Mouse (Mus musculus): Measurements from ENCODE around the gene Dtx2. TPM values are rescaled to one million over a fixed set of nuclear protein-coding genes. Genes with fewer than 3 reads are reported as not detected.
"Not testable (repeated sequence)": the region's sequence is repeated elsewhere in the genome, so short reads cannot be mapped to it uniquely, and the experiment has no call there.

The Dtx2 gene
- total RNA-seq, 2 experiments from 2014 or later, result 8.5 to 8.7 TPM

DNA sequence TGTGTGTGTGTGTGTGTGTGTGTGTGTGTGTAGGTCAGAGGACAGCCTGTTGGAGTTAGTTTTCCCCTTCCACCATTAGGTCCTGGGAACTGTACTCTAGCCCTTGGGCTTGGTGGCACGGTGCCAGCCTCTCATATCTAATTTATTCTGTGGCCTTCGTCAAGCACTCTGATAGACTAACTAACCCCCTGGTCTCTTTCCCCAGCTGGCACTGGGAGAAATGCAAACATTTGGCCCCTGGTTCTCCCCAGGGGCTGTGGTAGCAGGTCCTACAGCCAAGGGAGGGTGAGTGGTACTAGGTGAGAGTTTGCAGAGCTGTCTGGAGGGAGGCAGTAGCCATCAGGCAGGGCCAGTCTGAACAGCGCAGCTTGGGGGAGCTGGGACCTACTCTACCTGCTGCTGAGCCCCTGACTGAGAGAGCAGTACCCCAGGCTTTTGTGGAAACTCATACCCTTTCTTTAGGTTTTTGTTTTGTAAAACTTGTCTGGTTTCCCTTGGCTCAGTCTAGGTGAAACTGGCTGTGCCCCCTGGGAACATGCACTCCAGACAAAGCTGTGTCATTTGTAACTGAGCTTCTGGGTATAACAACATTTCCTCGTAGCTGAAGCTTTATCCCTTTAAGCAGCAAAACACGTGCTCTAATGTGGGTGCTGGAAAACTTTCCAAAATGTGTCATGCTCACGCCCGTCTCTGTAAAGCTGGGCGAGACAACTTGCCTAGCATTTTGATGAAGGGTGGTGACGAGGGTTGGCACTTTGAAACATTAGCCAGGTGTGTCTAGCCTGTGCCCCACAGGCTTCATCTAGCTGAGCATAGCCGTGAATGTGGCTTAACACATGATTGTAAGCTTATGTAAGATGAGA lies 21.6 kb downstream of the Dtx2 start:
- DNase-seq (ENCODE audit: low spot score in 2 of 2), result peak in 1 of 2 experiments; percentile 44
- intact Hi-C loops (cut with DNase I), result no loop called here

- intact Hi-C loops (cut with DNase I), result no loop called here
- DNase-seq (ENCODE audit: low spot score in 2 of 2), result peak in 1 of 2 experiments; percentile 28
Measured at GRCm38 (mm10) chr5:136017262-136017661, 22.7 kb downstream of the Dtx2 start.

- intact Hi-C loops (cut with DNase I), result no loop called here
- no peak for DNase-seq (ENCODE audit: low spot score in 2 of 2)
Measured at GRCm38 (mm10) chr5:136018726-136019125, 24.1 kb downstream of the Dtx2 start.

DNA sequence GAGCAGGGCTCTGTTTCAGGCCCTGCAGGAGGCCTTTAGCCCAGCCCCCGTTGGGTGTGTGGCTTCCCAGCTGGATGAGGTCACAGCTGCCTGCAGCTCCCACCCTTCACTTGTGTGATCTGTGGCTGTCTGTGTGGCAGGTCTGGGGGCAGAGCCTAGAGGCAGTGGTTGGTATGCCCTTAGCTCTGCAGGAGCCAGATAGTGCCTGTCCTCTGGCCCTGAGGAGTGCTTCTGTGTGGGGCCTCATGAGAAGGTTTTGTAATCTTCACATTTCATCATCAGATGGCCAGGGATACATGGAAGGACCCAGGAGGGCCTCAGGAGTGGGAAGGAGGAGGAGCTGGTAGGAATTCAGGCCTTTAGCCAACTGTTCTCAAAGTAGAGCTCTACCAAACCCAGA lies 25.3 kb downstream of the Dtx2 start:
- intact Hi-C loops (cut with DNase I), result no loop called here

GRCm38 (mm10) chr5:136025712-136026111 lies 31.1 kb downstream of the Dtx2 start:
- intact Hi-C loops (cut with DNase I), result no loop called here
- DNase-seq (ENCODE audit: low spot score in 2 of 2), result no peak

More for the DNA sequence above, 25.3 kb downstream of the Dtx2 start:
- no peak for DNase-seq (ENCODE audit: low spot score in 2 of 2)

GRCm38 (mm10) chr5:136026859-136027258 lies 32.3 kb downstream of the Dtx2 start:
- intact Hi-C loops (cut with DNase I), result no loop called here
- peak in 1 of 2 experiments; percentile 54 for DNase-seq (ENCODE audit: low spot score in 2 of 2)

DNA sequence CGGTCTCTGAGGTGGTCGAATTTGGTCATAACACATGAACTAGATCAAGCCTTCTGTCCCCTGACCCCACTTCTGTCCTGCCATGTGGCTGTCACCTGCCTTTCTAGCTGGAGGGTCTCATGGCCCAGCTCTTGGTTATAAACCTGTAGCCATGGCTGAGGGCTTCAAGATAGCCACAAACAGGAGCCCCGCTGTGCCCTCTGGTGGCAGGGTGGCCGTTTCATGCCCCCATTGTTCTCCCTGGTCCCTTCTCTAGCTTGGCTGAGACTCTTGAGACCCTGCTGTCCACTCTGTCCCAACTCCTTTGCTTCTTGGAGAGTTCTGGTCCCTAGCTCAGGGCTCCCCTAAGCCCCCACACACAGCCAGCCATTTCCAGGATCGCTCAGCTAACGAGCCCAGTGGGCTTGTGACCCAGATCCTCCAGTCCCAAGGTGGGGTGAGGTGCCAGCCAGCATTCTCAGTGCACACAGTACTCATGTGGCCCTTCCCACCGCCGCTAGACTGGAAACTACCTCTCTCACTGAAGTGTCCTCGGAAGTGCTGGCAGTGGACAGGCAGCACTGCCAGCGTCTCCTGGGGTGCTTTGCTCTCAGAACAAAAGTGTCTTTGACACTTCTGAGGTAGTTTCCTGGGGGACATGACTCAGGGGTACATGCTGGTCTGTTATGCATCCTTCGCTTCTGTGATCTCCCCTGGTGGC lies 33.2 kb downstream of the Dtx2 start:
- intact Hi-C loops (cut with DNase I), result no loop called here
- no peak for DNase-seq (ENCODE audit: low spot score in 2 of 2)

- intact Hi-C loops (cut with DNase I), result no loop called here
- DNase-seq (ENCODE audit: low spot score in 2 of 2), result no peak
Measured at GRCm38 (mm10) chr5:136034868-136035267, 40.3 kb downstream of the Dtx2 start.

DNA sequence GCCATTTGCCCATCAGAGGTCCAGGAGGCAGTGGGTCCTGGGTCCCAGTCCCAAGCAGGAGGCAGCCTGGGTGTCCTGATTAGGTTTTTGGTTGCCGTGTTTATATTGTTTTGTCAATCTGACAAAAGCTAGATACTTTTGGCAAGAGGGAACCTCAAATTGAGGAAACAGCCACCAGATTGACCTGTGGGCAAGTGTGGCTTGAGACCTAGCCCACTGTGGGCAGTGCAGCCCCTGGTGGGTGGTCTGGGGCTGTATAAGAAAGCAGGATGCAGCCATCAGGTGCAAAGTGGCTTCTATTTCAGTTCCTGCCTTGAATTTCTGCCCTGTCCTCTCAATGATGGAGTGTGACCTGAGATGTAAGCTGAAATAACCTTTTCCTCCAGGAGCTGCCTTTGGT lies 40.7 kb downstream of the Dtx2 start:
- intact Hi-C loops (cut with DNase I), result no loop called here

GRCm38 (mm10) chr5:136036667-136037066 lies 42.1 kb downstream of the Dtx2 start:
- no peak for DNase-seq (ENCODE audit: low spot score in 2 of 2)
- intact Hi-C loops (cut with DNase I), result no loop called here

More for the DNA sequence above, 40.7 kb downstream of the Dtx2 start:
- no peak for DNase-seq (ENCODE audit: low spot score in 2 of 2)

DNA sequence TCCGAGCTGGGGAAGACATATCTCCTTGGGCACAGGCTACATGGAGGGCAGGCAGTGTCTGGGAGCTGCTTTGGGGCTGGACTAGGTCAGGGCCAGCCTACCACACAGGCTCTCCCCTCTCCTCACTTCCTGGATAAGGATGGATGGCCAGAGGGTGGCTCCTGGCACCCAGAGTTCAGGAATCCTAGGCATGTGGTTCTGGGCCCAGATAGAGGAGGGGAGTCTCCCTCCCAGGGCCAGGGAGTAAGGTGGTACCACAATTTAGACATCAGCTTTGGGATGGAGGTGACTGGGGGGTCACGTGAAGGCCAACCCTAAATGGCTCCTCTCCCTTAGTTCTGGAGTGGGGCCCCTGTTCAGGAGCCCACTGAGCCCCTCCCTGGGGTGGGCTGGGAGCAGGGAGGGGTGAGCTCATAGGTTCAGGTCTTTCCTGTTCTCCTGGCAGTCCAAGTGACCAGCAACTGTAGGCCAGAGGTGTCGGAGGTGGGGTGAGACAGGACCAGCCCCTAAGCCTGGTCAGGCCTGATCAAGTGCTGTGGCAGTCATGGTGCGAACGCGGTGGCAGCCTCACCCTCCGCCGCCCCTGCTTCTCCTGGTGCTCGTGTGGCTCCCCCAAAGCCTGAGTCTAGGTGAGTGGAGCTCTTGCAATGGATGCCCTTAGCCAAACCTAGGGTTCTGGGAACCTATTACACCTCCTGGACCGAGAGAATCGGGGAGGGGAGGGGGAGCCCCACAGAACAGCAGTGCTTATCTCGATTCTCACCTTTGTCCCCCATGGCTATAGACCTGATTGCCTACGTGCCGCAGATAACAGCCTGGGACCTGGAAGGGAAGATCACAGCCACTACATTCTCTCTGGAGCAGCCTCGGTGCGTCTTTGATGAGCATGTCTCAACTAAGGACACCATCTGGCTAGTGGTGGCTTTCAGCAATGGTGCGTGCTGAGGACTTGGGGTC lies 43.9 kb downstream of the Dtx2 start, which contains the start of gene Upk3b:
TSS of gene Upk3b (plus strand) at position 239 of the 957 bp plus-strand sequence.
- intact Hi-C loops (cut with DNase I), result no loop called here
- no peak for DNase-seq (ENCODE audit: low spot score in 2 of 2)

GRCm38 (mm10) chr5:136040210-136040609 lies 45.6 kb downstream of the Dtx2 start:
- DNase-seq (ENCODE audit: low spot score in 2 of 2), result no peak
- intact Hi-C loops (cut with DNase I), result no loop called here

- intact Hi-C loops (cut with DNase I), result no loop called here
Measured at GRCm38 (mm10) chr5:136041260-136041659, 46.7 kb downstream of the Dtx2 start.

DNA sequence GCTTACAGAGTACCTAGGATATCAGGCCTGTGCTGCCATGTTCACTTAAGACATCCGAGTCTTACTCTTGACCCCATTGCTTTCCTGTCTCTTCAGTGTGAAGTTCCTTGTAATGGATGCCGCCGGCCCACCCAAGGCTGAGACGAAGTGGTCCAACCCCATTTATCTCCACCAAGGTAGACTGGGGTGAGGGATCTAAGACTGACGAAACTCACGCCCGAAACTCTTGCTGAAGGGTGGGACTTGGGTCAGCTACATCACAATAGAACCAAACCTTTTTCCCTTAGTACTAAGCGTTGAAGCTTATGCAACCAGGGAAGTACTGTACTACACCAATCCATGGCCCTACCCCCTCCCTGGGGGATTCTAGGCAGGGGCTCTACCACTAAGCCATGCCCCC lies 47.1 kb downstream of the Dtx2 start:
- intact Hi-C loops (cut with DNase I), result no loop called here
- DNase-seq (ENCODE audit: low spot score in 2 of 2), result no peak

More at GRCm38 (mm10) chr5:136041260-136041659, 46.7 kb downstream of the Dtx2 start:
- DNase-seq (ENCODE audit: low spot score in 2 of 2), result no peak

GRCm38 (mm10) chr5:136044865-136045264 lies 50.3 kb downstream of the Dtx2 start:
- intact Hi-C loops (cut with DNase I), result no loop called here
- DNase-seq (ENCODE audit: low spot score in 2 of 2), result no peak

GRCm38 (mm10) chr5:136045408-136045807 lies 50.8 kb downstream of the Dtx2 start:
- intact Hi-C loops (cut with DNase I), result no loop called here

GRCm38 (mm10) chr5:136045987-136046386 lies 51.4 kb downstream of the Dtx2 start:
- intact Hi-C loops (cut with DNase I), result no loop called here

More at GRCm38 (mm10) chr5:136045408-136045807, 50.8 kb downstream of the Dtx2 start:
- no peak for DNase-seq (ENCODE audit: low spot score in 2 of 2)

GRCm38 (mm10) chr5:136048541-136048940 lies 53.9 kb downstream of the Dtx2 start:
- intact Hi-C loops (cut with DNase I); DNase-seq (ENCODE audit: low spot score in 2 of 2): not testable (repeated sequence)

More at GRCm38 (mm10) chr5:136045987-136046386, 51.4 kb downstream of the Dtx2 start:
- DNase-seq (ENCODE audit: low spot score in 2 of 2), result peak; percentile 72 to 81

DNA sequence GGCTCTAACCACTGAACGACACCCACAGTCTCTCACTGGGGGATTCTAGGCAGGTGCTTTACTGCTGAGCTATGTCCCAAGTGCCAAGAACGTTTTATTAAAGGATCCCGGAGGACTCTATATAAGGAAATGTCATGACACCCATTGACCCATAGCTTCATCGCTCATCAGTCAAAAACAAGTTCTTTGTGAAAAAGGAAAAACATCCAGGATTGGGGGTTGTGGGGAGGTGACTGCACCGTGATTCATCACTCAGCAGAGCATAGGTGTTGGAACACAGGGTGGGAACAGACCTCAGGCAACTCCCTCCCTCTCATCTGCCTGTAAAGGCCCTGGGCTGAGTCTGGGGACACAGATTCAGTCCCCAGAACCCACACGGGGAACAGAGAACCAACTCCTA lies 55.3 kb downstream of the Dtx2 start:
- DNase-seq (ENCODE audit: low spot score in 2 of 2), result no peak
- intact Hi-C loops (cut with DNase I), result no loop called here
